Mouse (Mus musculus) testis, postnatal 10 days (tissue): ENCODE data around the gene Smim5.
A peak's percentile ranks its signal among the peaks of the same experiment; 100 is the strongest.

Experiments
- DNase-seq: peaks from one replicate; pipeline ENCODE4 v3.0.0; 2021; ENCODE audit warnings: low spot score

Gene Smim5

DNA sequence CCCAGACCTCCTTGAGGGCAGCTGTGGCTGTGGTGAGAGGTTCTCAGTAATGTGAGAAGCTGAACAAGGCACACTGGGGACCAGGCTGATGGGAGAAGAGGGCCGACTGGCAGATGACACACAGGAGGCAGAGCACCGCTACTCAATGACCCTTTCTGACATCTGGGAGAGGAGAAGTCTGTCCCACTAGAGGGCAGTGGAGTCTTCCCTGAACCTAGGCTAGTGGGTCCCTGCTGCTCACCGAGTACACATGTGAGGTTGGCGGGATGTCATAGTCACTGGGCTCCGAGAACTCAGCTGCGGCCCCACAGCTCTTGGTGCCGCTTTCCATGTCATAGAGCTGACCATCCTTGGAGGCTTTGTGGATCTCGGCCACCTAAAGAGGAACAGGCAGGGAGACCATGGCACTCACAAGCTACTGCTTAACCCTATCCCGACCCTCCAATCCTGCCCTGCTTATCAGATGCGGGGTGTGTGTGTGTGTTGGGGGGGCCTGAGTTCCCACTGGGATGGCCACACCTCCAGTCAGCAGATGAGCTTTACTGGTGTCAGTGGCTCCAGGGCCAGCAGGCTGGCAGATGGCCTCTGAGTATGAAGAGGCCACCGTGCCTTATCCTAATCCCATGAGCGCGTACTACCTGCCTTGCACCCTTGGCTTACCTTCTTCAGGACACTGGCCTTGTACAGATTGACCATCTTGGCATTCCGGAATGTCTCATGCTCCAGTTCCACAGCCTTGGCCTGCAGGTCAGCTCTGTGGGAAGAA lies 4.8 kb upstream of the Smim5 start:
- no peak for DNase-seq

DNA sequence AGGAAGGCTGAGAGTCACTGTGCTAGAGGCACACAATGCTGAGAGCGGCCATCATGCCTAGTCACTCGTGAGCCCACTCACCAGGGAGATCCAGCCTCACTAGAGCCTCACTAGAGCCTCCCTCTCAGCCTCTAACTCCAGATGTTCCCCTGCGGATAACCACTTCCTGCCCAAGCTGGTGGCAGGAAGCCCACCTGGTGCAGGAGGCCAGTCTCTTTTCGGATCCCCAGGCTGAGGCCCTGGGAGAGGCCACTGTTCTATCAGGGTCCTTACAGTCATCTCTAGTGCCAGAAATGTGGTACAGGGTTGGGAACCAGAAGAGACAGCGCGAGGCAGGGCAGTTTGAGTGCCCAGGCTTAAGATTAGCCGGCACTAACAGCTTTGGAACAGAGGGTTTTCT lies 1.3 kb upstream of the Smim5 start:
- DNase-seq: no peak

GRCm38 (mm10) chr11:115898886-115899285 lies 880 bp upstream of the Smim5 start:
- DNase-seq: peak; percentile 75

DNA sequence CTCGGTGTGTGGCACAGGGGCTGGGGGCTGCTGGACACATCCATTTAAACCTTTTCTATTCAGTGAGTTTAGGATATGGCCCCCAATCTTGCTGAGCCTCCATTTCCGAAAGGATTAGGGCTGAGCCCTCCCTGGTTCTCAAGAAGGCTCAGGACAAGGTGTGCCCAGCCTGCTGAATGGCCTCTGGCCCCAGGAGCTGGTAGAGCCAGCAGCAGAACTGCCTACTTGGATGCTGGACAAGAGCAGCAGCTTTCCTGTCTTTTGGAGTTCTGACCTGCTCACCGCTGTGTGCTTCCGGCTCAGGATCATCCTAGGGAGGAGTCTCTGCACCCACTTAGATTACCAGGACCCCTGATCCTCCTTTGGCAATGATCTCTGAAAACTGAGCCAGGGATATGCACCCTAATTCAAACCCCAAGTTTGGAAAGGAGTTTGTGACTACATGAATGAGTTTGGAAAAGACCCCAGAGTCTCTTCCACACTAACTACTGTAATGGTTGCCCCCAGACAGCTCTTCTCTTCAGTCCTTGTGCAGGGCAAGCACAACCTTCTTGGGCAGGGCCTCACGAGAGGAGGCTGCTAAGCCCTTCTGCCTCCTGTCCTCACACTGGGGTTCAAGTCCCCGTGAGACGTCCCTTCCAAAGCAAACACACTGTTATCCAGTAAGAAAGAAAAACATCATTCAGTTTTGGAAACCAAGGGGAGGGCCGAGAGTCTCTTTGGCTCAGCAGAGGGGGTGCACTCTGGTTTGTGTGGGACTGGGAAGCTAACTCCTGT lies 983 bp downstream of the Smim5 start:
- no peak for DNase-seq

DNA sequence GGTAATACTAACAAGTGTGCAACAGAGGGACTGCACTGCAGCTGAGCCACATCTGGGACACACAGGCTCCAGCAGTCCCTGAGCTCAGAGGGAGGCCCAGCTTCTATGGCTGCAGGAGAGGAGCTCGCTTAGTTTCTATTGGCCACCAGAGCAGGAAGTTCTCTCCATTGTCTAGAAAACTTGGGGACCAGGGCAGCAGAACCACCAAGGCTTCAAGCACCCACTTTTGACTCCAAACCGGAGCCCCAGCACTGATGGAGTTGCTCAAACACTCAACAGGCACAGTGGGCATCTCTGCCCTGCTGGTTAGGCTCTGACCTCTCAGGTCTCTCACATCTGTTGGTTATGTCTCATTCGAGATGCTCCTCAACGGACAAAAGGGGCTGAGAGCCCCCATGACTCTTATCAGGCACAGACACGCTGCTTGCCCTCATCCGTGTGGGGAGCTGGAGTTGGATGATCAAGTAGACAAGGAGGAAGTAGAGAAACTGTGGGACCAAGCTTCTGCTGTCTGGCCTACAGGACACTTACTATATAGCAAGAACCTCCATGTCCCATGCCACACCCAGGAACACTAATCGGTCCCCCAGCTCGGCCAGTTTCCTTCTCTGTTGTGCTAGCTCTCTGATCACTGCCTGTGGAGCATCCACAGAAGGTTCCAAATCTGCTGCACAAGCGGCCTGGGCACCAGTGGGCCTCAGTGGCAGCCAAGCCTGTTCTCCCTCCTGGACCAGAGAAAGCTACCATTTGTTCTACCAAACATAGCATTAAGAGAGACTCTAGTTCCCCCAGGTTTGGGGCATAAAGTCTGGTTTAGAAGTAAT lies 1.8 kb downstream of the Smim5 start:
- DNase-seq: no peak

GRCm38 (mm10) chr11:115902177-115902576 lies 2.4 kb downstream of the Smim5 start:
- no peak for DNase-seq

DNA sequence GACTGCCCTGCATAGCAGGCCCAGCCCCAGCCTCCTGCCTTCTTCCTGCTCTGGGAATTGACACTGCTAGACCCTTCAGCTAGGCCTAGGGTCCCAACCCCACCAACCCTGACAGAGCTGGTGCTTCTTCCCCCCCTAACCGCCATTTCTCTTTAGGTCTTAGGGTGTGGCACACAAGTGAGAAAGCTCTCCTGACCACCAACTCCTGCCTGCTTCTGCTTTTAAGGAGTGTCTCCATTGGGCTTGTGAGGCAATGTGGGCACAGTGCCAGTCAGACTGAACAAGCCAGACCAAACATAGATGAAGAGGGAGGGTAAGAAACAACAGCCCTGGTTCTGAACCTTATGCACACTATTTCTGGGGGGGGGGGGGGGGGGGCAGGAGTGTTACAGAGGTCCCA lies 3.1 kb downstream of the Smim5 start:
- DNase-seq: peak; percentile 71

DNA sequence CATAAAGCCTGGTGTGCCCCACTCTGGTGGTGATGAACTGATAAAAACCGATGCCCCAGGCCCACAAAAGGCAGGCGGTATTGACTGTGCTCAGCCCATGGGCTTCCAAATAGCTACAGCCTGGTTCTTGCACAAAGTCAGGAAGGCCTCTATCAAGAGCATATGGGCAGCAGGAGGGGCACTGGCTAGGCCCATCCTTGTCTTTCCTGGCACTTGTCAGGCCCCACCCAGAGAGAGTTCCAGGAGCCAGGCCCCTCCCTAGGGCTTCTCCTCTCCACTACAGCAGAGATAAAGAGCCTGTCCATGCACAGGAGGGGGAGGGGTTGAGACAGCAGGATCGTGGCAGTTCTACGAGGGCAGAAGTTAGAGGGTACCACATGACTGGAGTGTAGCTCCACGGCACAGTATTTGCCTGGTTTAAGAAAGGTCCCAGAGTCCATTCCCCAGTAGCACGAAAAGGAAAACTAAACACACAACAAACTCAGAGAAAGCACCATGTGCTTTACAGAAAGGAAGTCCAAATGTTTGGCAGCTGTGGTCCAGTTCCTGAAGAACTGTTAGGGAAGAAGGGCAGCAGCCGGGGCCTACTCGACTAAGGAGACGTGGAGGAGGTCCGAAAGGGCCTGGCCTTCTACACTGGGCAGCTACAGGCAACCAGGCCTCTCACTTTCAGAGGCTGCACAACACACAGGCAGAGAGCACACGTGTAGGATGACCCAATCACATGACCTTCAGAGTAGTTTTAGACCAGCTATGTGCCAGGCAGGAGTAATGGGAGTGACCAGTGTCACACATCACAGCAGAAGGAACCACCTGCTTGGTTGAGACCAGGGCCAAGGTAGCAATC lies 3.8 kb downstream of the Smim5 start:
- DNase-seq: no peak

DNA sequence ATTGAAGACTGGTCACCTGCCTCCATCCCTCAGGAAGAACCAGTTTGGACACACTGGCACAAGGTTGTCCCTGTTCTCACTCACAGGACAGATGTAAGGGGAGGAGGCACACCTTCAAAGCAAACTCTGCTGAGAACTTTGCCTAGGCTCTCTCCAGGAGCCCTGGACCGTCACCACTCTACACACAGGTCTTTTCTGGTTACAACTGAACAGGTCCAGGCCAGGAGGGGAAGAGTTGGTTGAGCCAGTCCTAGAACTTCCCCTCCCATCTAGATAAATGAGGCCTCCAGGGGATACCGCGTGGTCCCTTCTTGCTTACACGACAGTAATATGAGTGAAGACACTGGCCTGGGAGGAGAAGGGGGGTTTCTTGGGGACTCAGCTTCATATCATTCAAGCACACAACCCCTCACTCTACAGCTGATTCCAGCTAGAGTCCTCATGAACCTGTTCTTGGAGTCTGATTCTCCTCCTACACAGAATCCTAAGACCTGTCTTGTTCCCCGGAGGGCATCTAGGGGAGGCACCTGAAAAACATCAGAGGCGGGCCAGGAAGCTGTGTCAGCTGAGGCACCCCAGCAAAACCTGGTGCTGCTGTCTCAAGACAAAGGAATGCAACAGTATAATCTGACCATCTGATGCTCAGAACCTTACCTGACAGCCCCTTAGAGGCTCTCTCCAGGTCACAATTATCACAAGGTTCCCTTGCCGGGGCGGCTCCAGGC lies 4.6 kb downstream of the Smim5 start:
- no peak for DNase-seq

DNA sequence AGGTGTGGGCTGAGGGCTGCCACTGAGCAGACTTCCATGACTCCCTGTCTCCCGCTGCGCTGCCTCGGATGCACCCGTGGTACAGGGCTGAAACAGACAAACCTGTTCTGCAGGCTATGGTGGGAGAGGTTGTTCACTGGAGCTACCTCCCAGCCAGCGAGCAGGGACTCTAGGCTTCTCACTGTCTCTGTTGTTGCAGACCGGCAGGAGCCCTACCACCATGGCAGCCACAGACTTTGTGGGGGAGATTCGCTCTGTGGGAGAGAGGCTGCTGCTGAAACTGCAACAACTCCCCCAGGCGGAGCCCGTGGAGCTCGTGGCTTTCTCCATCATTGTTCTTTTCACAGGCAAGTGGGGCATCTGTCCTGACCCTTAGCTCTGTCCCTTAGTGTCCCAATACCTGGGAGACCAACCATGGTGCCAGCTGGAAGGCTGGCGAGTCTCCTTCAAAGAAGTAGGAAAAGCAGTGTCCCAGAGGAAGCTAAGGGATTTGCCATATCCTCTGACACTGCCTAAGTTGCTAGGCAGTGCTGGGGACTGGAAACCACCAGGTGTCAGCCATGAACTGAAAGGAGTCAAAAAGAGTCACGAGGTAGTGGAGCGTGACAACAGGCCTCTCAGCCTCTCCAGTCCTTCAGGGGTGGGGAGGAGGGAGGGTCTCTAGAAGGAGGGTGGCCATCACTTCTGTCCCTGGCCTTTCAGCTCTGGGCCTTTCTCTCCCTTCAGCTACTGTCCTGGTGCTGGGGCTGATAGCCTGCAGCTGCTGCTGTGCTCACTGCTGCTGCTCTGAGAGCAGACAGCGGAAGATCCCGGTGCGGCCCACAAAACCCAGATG lies 5.4 kb downstream of the Smim5 start:
- DNase-seq: peak; percentile 60

DNA sequence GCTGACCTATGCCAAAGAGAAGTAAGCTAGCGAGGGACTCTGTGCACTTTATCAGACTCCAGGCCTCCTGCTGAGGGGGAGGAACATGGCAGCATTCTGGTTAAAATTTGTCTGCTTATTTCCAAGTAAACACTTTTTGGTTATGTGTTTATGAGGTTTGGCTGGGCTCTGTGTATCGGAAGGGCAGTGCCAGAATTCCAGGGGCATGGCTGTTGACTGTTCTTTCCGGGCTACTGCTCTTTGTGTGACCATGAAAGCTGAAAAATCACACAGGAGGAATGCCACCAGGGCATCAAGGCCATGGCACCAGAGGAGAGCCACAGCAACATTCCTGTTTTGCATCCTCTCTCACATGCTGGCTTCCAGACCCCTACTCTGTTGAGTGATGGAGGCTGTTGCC lies 6.3 kb downstream of the Smim5 start:
- DNase-seq: peak; percentile 37

DNA sequence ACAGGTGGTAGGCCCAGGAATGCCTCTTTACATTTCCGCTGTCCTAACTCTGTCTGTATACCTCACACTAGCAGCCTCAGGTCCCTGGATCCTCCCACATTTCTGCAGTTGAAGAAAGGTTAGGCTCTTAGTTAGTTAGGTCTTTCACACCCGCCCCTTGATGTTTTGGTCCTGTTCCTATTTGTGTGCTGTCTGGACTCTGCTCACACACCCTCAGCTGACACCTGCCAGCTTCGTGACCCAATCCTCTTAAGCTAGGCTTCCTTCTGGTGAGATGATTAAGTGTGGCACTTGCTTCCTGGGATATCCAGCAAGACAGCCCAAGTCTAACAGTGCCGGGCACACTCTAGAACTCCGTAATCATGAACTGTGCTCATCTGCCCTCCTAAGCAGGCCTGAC lies 6.8 kb downstream of the Smim5 start:
- DNase-seq: no peak

DNA sequence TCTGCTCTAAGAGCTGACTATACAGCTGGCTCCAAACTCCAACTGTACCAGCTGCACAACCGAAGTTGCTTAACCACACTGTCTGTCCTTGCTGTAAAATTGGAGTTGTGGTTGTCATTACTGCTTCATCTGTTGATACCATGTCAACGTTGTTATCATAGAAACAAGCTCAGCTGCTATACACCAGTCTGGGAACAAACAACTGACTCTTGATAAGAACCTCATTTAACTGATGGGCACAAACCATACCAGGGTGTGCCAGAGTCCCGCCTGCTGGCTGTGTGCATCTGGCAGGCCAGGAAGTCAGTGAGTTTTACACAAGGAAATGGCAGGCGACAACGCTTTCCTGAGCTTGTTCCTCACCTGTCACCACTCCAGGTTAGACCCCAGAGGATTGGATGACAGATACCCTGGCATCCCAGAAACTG lies 11.4 kb downstream of the Smim5 start:
- DNase-seq: no peak

DNA sequence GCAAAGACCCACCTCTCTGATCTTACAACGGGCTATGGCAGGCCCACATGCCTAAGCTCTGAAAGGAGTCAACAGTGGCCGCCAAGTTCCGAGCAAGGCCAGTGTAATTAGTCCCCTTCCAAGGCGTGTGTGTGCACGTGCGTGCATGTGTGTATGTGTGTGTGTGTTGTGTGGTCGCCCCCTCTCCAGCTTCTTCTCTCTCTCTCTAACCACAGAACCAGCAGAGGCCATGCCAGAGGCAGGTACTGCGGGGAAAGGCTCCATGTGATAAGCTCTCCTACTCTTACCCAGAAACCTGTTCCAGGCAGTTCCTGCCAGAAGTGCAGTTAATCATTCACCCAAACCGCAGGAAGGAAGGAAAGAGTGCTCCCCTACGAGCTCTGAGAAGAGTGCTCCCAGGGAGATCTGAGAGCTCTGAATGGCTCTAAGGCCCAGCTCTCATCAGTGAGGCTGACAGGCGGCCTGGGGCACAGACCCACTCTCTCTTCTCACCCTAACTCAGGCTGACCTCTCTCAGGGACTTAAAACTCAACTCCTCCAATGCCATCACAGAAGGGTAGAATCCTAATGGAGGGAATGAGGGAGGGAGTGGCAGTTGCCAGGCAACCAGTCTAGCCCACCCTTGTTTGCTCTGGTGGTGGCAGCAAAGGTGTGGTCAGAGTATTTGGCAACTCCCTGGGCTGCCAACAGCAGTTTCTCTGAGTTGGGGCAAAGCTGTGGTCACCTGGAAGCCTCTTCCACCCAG lies 12.0 kb downstream of the Smim5 start, which contains the start of gene Smim6:
Gene Smim6 (plus strand): TSS at position 386 of the 745 bp plus-strand sequence.
- DNase-seq: peak; percentile 40

DNA sequence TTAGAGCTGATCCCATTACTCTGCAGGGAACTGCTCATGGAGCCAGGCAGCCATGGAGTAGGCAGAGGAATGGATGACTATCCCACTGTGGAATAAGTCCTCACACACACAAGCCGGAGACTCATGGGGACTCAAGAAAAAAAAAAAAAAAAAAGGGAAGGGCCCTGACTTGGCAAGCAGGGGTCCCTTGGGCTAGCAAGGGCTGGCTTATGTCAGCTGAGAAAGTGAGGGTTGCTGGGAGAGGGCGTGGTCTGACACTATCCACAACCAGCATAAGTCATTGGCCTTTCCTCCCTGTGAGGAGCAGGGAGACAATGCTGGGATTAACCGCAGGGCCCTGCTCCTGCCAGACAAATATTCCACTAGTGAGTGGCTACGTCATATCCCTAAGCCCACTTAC lies 16.8 kb downstream of the Smim5 start:
- DNase-seq: no peak

DNA sequence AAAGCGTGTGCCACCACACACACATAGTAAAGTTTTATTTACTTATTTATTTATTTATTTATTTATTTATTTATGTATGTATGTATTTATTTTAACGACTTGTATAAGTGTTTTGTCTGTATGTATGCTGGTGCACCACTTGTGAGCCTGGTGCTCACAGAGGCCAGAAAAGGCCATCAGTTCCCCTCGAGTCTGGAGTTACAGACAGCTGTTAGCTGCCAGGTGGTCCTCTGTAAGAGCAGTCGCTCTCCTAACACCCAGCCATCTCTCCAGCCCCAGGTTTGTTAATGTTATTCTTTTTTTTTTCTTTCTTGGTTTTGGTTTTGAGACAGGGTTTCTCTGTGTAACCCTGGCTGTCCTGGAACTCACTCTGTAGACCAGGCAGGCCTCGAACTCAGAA lies 18.9 kb downstream of the Smim5 start:
- DNase-seq: no peak

- DNase-seq: no peak
Measured at GRCm38 (mm10) chr11:115919073-115919472, 19.3 kb downstream of the Smim5 start.

DNA sequence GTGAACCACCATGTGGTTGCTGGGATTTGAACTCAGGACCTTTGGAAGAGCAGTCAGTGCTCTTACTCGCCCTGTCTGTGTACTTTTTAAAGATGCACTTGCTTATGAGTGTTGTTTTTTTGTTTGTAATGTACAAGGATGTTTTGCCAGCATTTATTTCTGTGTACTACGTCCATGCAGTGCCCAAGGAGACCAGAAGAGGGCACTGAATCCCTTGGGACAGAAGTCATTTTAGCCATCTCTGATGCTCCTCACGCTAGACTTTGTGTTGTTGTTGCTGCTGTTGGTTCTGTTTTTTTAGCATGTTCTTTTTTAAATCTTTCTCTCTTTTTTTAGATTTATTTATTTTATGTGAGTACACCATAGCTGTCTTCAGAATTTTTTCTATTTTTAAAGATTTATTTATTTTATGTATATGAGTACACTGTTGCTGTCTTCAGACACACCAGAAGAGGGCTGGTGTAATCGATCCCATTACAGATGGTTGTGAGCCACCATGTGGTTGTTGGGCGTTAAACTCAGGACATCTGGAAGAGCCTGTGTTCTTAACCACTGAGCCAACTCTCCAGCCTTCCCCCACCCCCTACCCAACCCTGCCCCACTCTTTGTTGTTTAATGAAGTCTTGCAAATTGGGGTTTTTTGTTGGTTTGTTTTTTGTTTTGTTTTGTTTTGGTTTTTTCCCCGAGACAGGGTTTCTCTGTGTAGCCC lies 20.5 kb downstream of the Smim5 start:
- peak; percentile 69 for DNase-seq

DNA sequence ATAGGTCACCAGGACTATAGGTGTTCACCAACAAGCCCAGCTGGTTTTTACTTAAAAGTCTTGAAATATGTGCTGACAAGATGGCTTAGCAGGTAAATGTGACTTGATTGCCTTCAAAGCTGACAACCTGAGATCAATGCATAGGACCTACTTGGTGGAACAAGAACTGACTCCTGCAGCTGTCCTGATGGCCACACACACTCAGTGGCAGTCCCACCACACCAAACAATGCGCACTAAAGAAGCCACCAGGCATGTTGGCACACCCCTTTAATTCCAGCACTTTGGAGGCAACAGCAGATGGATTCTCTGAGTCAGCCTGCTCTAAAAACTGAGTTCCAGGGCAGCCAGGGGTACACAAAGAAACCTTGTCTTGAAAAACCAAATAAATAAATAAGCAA lies 22.2 kb downstream of the Smim5 start:
- DNase-seq: no peak
